In the genomic region with DNA sequence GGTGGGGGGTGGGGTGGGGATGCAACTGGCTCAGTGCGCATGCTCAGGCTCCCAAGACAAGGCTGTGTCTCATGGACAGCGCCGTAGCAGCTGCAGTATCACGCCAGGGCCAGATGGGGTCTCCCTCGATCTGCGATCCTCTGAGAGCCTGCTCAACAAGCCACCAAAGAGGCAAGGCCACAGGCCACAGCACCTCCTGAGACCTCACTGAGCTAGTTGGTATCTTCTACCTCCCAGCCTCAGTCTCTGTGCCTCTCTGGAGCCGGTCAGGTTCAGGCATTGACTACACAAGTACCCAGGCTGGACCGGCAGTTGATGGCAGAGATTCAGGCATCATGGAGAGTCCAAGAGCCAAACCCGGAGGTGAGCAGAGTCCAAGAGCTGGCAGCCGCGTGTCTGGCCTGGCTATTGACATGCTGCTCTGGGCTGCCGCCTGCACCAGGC, we compare ENCODE assay signal across 8 mouse cellular contexts. TPM values are rescaled to one million over a fixed set of nuclear protein-coding genes. Genes with fewer than 3 reads are reported as not detected.
DNase-seq lines count a peak whose midpoint lies in the region; ATAC-seq and TF ChIP-seq lines count a peak whose summit lies in the region.

No protein-coding gene starts in this region.

- H3K4me3 ChIP-seq in gastrocnemius, adult 2 months: no peak overlapping the region
- H3K4me3 ChIP-seq in hindbrain, embryonic 15.5 days: 0 out of 2 replicates have a peak overlapping the region, but pooled peaks have one; percentile 5

- ATAC-seq in hindbrain, embryonic 15.5 days (ENCODE audit: low FRiP score, low read depth): peak; percentile 90
- ATAC-seq in activated CD4-positive, CD25-positive, alpha-beta regulatory T cell, adult 4 months: no peak

- intact Hi-C loops in gastrocnemius, adult 2 months (cut with DNase I): loop anchor here (2.0 kb wide), 1 partner anchor 115 kb away; no protein-coding TSS in a partner anchor

- no peaks in the 10 kb centered on the region for H3K9me3 ChIP-seq in hindbrain, embryonic 15.5 days

- no peak overlapping the region; the same call in 1 of the 2 replicates for H3K9ac ChIP-seq in hindbrain, embryonic 15.5 days

- 0 out of 2 replicates have a peak, but pooled peaks cover 3% of the 10 kb centered on the region for H3K27me3 ChIP-seq in hindbrain, embryonic 15.5 days

- no peak overlapping the region for H3K27ac ChIP-seq in gastrocnemius, adult 2 months
- peak overlapping the region; percentile 78 for H3K27ac ChIP-seq in hindbrain, embryonic 15.5 days (replicated peaks)

- no peaks in the 10 kb centered on the region for H3K36me3 ChIP-seq in hindbrain, embryonic 15.5 days

- peak; percentile 68 to 74 for DNase-seq in adrenal gland, adult 18-20 months (ENCODE audit: low spot score in 2 of 2)
- peak; percentile 83 to 95 for DNase-seq in cerebellum, postnatal 4 days (ENCODE audit: low spot score in 2 of 2)
- peak; percentile 84 for DNase-seq in gastrocnemius, adult 2 months
- DNase-seq in layer of hippocampus, postnatal 36 days: peak; percentile 89 to 92
- DNase-seq in lung, postnatal 4 days: peak; percentile 83 to 85
- DNase-seq in right cerebral cortex, postnatal 10 days (ENCODE audit: low spot score in 2 of 2): peak; percentile 95 to 96

- H3K4me2 ChIP-seq in hindbrain, embryonic 15.5 days: peak overlapping the region; percentile 48

- H3K4me1 ChIP-seq in hindbrain, embryonic 15.5 days (replicated peaks): peaks cover 17% of the 10 kb centered on the region

- 28% methylated on average over 11 of the region's 12 CpGs for WGBS in hindbrain, embryonic 15.5 days

- peak; percentile 83 for TF ChIP-seq CTCF in gastrocnemius, adult 2 months (IDR thresholded peaks at IDR 0.05)

RNA-seq across cellular contexts. Expression of a gene that starts 11.4 kb away (rescaled TPM):
- 1 to 10 TPM; 2.3 to 3.3 TPM for total RNA-seq in adrenal gland, adult 18-20 months (2021)
- total RNA-seq in gastrocnemius, adult 2 months (2021): not detected
- 108 and 125 TPM in 2 replicates for polyA plus RNA-seq in hindbrain, embryonic 15.5 days (2015; fragmentation: Nextera tagmentation; extraction: Ambion mirVana)
- 100 to 1,000 TPM; 310 to 313 TPM for total RNA-seq in layer of hippocampus, postnatal 36 days (2021)
- under 1 TPM in 1 of 2 experiments, not detected in 1; 0.12 TPM for polyA plus RNA-seq in activated CD4-positive, CD25-positive, alpha-beta regulatory T cell, adult 4 months (2017; shearing (Covaris generic))

Comparison
In these comparisons a context has a peak if more than half of its experiments do, and no peak if none do; other contexts are left out.
1. RNA of a gene that starts 11.4 kb away (total RNA-seq): 310 to 313 TPM in layer of hippocampus, postnatal 36 days; 2.3 to 3.3 TPM in adrenal gland, adult 18-20 months and not detected in gastrocnemius, adult 2 months; every median in the first group is over 10 times any median in the second.
2. Peak in every context shown above with its lines, with median percentiles within 50 percentile points of each other: DNase-seq.